Mouse (Mus musculus) olfactory bulb, adult 2 months (tissue): ENCODE results near the gene Psmb10. TPM values are rescaled to one million over a fixed set of nuclear protein-coding genes. Genes with fewer than 3 reads are reported as not detected.

Experiments used
- H3K27ac ChIP-seq: fragments of 200-500 bp; 2 replicates; pipeline ENCODE4 v1.5.1; 2012; ENCODE audit warnings: low read depth, low read length; ENCODE audit not compliant: insufficient read depth
- H3K4me1 ChIP-seq: fragments of 200-500 bp; 2 replicates; pipeline ENCODE4 v1.6.1; 2012; ENCODE audit warnings: low read length; ENCODE audit not compliant: control insufficient read depth, insufficient read depth
- H3K4me3 ChIP-seq: fragments of 200-500 bp; 2 replicates; pipeline ENCODE4 v1.5.1; 2012; ENCODE audit warnings: mild to moderate bottlenecking, low read depth, low read length, moderate library complexity; ENCODE audit not compliant: insufficient read depth
- CTCF ChIP-seq: fragments of 200-500 bp; IDR thresholded peaks from 2 replicates; pipeline ENCODE4 v1.5.1; 2012; ENCODE audit warnings: low read depth, mild to moderate bottlenecking, low read length, moderate library complexity; ENCODE audit not compliant: insufficient read depth
- POLR2A ChIP-seq: fragments of 200-500 bp; IDR thresholded peaks from 2 replicates; pipeline ENCODE4 v1.6.1; 2012; ENCODE audit warnings: mild to moderate bottlenecking, low read depth, low read length, moderate library complexity; ENCODE audit not compliant: insufficient read depth
- WGBS: fragments of 180-500 bp; shearing (Covaris S2); methylation state at CpG from one replicate; pipeline ENCODE4 v1.1.7; 2018; 5-methylcytosine and 5-hydroxymethylcytosine counted together
- polyA plus RNA-seq: library from polyadenylated mRNA; stranded (reverse); fragments of >200 nt; gene quantifications from 2 replicates; pipeline ENCODE4 v1.2.4, GENCODE M21; 2012; ENCODE audit warnings: low replicate concordance; ENCODE audit not compliant: missing spikeins, insufficient read depth, insufficient read length

Gene Psmb10
- polyA plus RNA-seq, 1 experiment = not detected

GRCm38 (mm10) chr8:105943321-105943739, 5.1 kb upstream of the Psmb10 start, which contains the start of gene Lcat:
Gene Lcat, minus strand, starts transcription at chr8:105943382.
- 42% methylated on average over 8 of the region's 8 CpGs for WGBS
- Histone ChIP-seq H3K4me1 (peaks cover 9% of the 10 kb centered on the region; the same call in 1 of the 2 replicates), H3K4me3 (0 out of 2 replicates have a peak within 1 kb of the TSS, but pooled peaks have one; percentile 2), H3K27ac (no peak within 1 kb of the TSS)
- no peak for TF ChIP-seq POLR2A
- no peak for TF ChIP-seq CTCF

GRCm38 (mm10) chr8:105942542-105942941, 4.3 kb upstream of the Psmb10 start:
- Histone ChIP-seq H3K4me3 (no peak overlapping the region), H3K4me1 (peaks cover 9% of the 10 kb centered on the region; the same call in 1 of the 2 replicates), H3K27ac (no peak overlapping the region)
- TF ChIP-seq POLR2A (no peak), CTCF (no peak)
- WGBS = 81% methylated on average over 5 of the region's 5 CpGs

- Histone ChIP-seq H3K27ac (no peak overlapping the region), H3K4me1 (peaks cover 9% of the 10 kb centered on the region; the same call in 1 of the 2 replicates), H3K4me3 (no peak overlapping the region)
- TF ChIP-seq POLR2A (no peak), CTCF (no peak)
- WGBS = 82% methylated on average over 11 of the region's 11 CpGs
These were observed 3.8 kb upstream of the Psmb10 start for GRCm38 (mm10) chr8:105942026-105942425.

DNA sequence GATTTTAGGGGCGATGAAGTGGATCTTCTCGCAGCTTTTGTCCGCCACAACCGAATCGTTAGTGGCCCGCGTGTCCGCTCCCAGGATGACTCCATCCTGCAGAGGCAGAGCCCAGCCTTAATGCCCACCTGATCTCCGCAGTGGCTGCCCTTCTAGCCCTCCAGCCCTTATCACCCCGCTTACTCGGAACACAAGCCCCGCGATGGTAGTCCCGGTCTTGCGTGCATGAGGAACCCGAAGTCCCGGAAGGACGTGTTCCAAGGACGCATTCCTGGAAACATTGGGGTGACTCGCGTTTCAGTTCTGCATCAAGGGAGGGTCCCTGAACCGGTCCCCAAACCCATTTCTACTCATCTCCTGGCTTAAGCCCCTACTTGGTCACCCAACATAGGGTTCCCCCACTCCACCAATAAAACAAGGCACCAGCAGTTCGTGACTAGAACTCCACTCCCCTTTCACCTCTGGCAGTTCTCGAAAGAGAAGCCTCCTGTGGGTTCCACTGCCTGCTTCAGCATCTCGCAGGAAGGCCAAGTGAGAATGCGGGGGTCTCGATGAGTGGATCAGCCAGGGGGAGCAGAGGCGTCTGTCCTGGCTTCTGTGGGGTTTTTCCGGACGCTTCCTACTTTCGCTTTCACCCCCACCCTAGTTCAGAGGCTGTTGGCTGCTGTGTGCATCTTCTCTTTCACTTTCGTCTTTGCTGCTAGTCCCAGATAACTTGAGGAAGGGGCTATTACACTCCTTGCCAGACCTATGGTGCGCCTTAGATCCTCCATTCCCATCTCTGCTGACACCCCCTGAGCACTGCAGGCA, 543 bp downstream of the Psmb10 start:
- TF ChIP-seq CTCF (no peak), POLR2A (no peak)
- H3K27ac ChIP-seq = peak overlapping the region; percentile 87
- H3K4me3 ChIP-seq = peak overlapping the region; percentile 77
- H3K4me1 ChIP-seq = peaks cover 9% of the 10 kb centered on the region; the same call in 1 of the 2 replicates
- under 1% methylated on average over 33 of the region's 33 CpGs for WGBS

- Histone ChIP-seq H3K4me1 (peaks cover 9% of the 10 kb centered on the region; the same call in 1 of the 2 replicates), H3K4me3 (peak overlapping the region; percentile 77), H3K27ac (peak overlapping the region; percentile 87)
- WGBS = under 1% methylated on average over 30 of the region's 30 CpGs
- peak; percentile 33; the same call in 1 of the 2 replicates for TF ChIP-seq POLR2A
- TF ChIP-seq CTCF = no peak
These were observed 1.3 kb downstream of the Psmb10 start for GRCm38 (mm10) chr8:105936866-105937475.

GRCm38 (mm10) chr8:105935863-105936603, 2.2 kb downstream of the Psmb10 start:
- H3K4me3 ChIP-seq = peak overlapping the region; percentile 77; the same call in 1 of the 2 replicates
- 32% methylated on average over 7 of the region's 7 CpGs for WGBS
- no peak overlapping the region; the same call in 1 of the 2 replicates for H3K27ac ChIP-seq
- TF ChIP-seq CTCF = no peak
- TF ChIP-seq POLR2A = no peak
- H3K4me1 ChIP-seq = peaks cover 9% of the 10 kb centered on the region

- Histone ChIP-seq H3K4me3 (no peak overlapping the region), H3K4me1 (peaks cover 17% of the 10 kb centered on the region), H3K27ac (no peak overlapping the region)
- 83% methylated on average over 6 of the region's 6 CpGs for WGBS
- TF ChIP-seq CTCF (no peak), POLR2A (no peak)
These were observed 3.1 kb downstream of the Psmb10 start for GRCm38 (mm10) chr8:105935105-105935504.

- Histone ChIP-seq H3K27ac (no peak within 1 kb of the TSS), H3K4me1 (peaks cover 17% of the 10 kb centered on the region), H3K4me3 (no peak within 1 kb of the TSS)
- no peak for TF ChIP-seq CTCF
- no peak for TF ChIP-seq POLR2A
- WGBS = 93% methylated on average over 2 of the region's 2 CpGs
These were observed 4.5 kb downstream of the Psmb10 start, which contains the start of gene Ctrl for GRCm38 (mm10) chr8:105933762-105934161. Gene Ctrl, minus strand, starts transcription at chr8:105933862.

DNA sequence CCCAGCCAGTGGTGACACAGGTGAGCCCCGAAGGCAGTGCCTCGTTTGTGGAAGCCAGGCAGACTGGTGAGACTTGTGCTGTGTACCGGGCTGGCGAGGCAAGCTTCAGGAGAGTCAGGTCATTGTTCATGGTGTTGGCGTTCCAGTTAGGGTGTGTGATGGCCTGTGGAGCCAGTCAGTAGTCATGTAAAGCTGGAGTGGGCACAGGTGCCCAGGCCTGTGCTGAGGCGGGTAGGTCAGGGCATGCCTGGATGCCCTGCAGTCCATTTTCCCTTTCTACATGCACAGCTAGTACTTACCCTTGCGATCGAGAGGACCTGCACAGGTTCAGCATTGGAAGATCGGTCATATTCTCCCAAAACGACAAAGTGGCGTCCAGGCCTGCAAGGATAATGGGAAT, 5.7 kb downstream of the Psmb10 start:
- no peak overlapping the region for H3K4me3 ChIP-seq

More for the DNA sequence above, 5.7 kb downstream of the Psmb10 start:
- no peak for TF ChIP-seq CTCF
- no peak overlapping the region for H3K27ac ChIP-seq
- WGBS = 92% methylated on average over 11 of the region's 11 CpGs
- peaks cover 17% of the 10 kb centered on the region for H3K4me1 ChIP-seq
